Mouse (Mus musculus): ENCODE data around the gene Zfp536.
A peak's percentile ranks its signal among the peaks of the same experiment; 100 is the strongest.

The Zfp536 gene

GRCm38 (mm10) chr7:37773312-37773702 is at the start of gene Zfp536:
Gene Zfp536 (minus strand): TSS chr7:37773641.
- no peak for DNase-seq (ENCODE audit: extremely low read depth, insufficient read length, low spot score)

GRCm38 (mm10) chr7:37820670-37821301 is 47.3 kb upstream of the Zfp536 start:
- no peak for DNase-seq (ENCODE audit: extremely low read depth, insufficient read length, low spot score)

GRCm38 (mm10) chr7:37818631-37819340 is 45.3 kb upstream of the Zfp536 start:
- no peak for DNase-seq (ENCODE audit: extremely low read depth, insufficient read length, low spot score)

- no peak for DNase-seq (ENCODE audit: extremely low read depth, insufficient read length, low spot score)
Measured at GRCm38 (mm10) chr7:37816901-37817300, 43.5 kb upstream of the Zfp536 start.

GRCm38 (mm10) chr7:37814844-37815406 is 41.5 kb upstream of the Zfp536 start:
- no peak for DNase-seq (ENCODE audit: extremely low read depth, insufficient read length, low spot score)

GRCm38 (mm10) chr7:37813676-37814075 is 40.2 kb upstream of the Zfp536 start:
- DNase-seq (ENCODE audit: extremely low read depth, insufficient read length, low spot score): no peak

GRCm38 (mm10) chr7:37809908-37810307 is 36.5 kb upstream of the Zfp536 start:
- no peak for DNase-seq (ENCODE audit: extremely low read depth, insufficient read length, low spot score)

GRCm38 (mm10) chr7:37809001-37809400 is 35.6 kb upstream of the Zfp536 start:
- no peak for DNase-seq (ENCODE audit: extremely low read depth, insufficient read length, low spot score)

GRCm38 (mm10) chr7:37801160-37801559 is 27.7 kb upstream of the Zfp536 start:
- DNase-seq (ENCODE audit: extremely low read depth, insufficient read length, low spot score): peak; percentile 21

- no peak for DNase-seq (ENCODE audit: extremely low read depth, insufficient read length, low spot score)
Measured at GRCm38 (mm10) chr7:37788721-37789120, 15.3 kb upstream of the Zfp536 start.

GRCm38 (mm10) chr7:37775502-37775901 is 2.1 kb upstream of the Zfp536 start:
- DNase-seq (ENCODE audit: extremely low read depth, insufficient read length, low spot score): no peak

- no peak for DNase-seq (ENCODE audit: extremely low read depth, insufficient read length, low spot score)
Measured at GRCm38 (mm10) chr7:37774463-37774970, 1.1 kb upstream of the Zfp536 start.

GRCm38 (mm10) chr7:37773906-37774305 is 465 bp upstream of the Zfp536 start:
- DNase-seq (ENCODE audit: extremely low read depth, insufficient read length, low spot score): no peak

GRCm38 (mm10) chr7:37772376-37773311 is 797 bp downstream of the Zfp536 start:
- no peak for DNase-seq (ENCODE audit: extremely low read depth, insufficient read length, low spot score)

- no peak for DNase-seq (ENCODE audit: extremely low read depth, insufficient read length, low spot score)
Measured at GRCm38 (mm10) chr7:37771491-37772375, 1.7 kb downstream of the Zfp536 start.

- DNase-seq (ENCODE audit: extremely low read depth, insufficient read length, low spot score): no peak
Measured at GRCm38 (mm10) chr7:37770400-37771050, 2.9 kb downstream of the Zfp536 start.

- no peak for DNase-seq (ENCODE audit: extremely low read depth, insufficient read length, low spot score)
Measured at GRCm38 (mm10) chr7:37769526-37770399, 3.7 kb downstream of the Zfp536 start.

GRCm38 (mm10) chr7:37769004-37769403 is 4.4 kb downstream of the Zfp536 start:
- no peak for DNase-seq (ENCODE audit: extremely low read depth, insufficient read length, low spot score)

Data from 3134 (cell line).